Mouse (Mus musculus) adrenal gland, postnatal 10 days (tissue): ENCODE measurements around the gene Bean1. TPM values are rescaled to one million over a fixed set of nuclear protein-coding genes. Genes with fewer than 3 reads are reported as not detected.
"Not testable (repeated sequence)": the region's sequence is repeated elsewhere in the genome, so short reads cannot be mapped to it uniquely, and the experiment has no call there.

Experiments used
- DNase-seq: peaks from one replicate; pipeline ENCODE4 v3.0.0; 2021; ENCODE audit warnings: mixed read lengths
- total RNA-seq, 2 experiments: library from RNA; stranded (reverse); gene quantifications; 2 replicates each; pipeline ENCODE4 v1.2.3; 2021

Gene Bean1
- total RNA-seq, 2 experiments from 2014 or later: 4.5 to 5.7 TPM

DNA sequence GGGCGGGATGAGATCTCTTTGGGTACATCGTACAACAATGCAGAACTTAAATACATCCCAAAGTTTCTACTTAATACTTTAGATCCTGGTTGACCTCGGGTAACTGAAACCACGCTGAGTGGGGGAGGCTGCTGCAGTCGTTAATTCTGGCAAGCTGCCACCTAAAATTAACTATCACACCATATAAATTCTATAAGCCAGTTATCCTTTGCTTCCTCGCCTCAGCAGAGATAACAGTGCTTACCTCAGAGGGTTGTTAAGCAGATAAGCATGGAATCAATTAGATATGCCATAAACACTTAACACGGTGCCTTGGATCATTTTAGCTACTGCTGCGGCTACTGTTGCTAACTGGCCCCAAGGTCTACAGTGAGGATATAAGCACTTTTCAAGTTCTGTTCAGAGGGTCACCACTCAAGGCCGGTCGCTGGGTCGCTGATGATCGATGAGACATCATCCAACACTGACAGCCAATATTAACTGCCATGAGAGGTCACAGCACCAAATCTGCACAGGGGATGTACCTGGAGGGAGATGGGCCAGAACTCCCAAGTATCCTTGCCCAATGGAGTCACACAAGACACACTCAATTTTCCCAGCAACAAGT, 71.9 kb downstream of the Bean1 start:
- DNase-seq: no peak

DNA sequence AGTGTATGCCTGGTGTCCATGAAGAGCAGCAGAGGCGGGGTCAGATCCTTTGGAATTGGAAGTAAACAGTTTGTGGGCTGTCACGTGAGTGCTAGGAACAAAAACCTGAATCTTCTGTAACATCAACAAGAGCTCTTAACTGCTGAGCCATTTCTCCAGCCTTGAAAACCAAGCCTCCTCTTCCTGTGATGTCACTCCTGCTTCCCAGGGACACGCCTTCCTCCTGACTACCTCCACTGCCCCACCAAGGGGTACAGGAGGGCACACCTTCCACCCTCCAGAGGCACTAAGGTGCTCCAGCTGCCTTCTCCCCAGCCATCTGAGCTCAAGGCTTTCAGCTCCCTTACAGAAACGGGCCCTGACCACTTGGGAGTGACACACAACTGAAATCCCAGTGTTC, 76.4 kb downstream of the Bean1 start:
- no peak for DNase-seq

DNA sequence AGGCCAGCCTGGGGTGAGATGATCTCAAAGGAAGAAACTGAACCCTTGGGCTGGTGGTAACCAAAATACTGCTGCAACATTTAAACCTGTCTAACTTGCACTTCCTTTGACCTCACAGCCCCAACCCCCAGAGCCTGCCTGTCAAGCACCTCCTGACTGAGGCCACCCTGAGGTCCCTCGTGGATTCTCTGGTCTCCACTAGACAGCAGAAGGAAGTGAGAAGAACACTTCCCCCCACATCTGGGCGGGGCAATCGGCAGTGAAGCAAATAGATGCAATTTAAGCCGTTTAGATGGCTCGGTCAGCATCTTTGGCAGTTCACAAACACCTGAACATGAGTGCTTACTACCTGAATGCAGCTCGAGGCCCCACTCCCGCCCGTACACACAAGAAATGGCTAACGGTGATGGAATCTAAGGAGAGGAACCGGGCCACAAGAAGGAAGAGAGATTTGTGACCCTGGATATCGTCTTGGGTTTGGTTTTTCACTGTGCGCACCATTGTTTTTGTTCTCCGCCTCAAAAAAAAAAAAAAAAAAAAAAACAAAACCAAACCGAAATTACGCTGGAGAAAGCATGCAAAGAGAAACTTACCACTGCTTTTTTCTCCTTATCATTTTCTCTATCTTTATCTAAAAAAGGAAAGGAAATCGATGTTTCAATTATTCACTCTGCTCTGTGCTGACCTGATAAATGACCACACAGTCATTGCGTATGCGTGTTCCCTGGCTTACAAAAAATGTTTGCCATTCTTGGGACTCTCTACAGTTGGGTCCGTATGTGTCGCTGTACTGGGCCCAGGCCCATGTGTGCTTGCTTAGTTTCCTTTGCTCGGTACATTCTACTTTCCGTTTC, 77.0 kb downstream of the Bean1 start:
- peak; percentile 27 for DNase-seq

DNA sequence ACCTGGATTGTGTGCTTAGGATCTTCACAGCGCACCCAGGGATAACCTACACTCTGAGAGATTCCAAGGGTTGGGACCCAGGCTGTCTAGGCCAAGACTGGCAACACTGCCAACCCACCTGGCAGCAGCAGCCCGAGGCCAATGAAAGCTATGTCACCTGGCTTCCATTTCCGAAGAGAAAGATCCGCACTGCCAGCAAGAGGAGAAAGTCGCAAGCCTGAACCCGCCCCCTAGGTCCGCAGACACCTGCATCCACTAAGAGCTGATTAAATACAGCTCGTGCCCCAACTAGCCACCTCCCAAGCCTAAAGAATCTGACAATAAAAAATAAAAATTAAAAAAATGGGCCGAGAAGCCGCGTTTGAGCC, 77.7 kb downstream of the Bean1 start:
- peak; percentile 19 for DNase-seq

DNA sequence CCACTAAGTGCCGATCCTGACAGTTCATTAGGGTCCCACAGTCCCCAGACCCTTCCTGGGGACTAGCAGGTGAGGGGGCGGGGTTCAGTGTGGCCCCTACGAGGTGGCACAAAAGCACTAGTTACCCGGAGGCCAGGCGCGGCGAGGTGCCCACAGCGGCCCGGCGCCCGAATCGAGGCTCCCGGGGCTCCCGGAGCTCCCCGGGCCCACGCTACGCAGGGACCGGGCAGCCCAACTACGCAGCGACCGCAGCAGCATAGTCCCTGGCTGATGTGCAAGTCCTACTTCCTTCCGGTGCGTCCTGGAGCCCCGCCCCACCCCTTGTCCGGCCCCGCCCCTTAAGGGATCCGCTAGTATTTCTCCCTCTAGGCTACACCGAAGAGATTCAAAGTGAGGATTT, 78.0 kb downstream of the Bean1 start, which contains the start of gene Tk2:
Gene Tk2, minus strand, starts transcription at position 283 of the 400 bp plus-strand sequence.
- DNase-seq: peak; percentile 92

DNA sequence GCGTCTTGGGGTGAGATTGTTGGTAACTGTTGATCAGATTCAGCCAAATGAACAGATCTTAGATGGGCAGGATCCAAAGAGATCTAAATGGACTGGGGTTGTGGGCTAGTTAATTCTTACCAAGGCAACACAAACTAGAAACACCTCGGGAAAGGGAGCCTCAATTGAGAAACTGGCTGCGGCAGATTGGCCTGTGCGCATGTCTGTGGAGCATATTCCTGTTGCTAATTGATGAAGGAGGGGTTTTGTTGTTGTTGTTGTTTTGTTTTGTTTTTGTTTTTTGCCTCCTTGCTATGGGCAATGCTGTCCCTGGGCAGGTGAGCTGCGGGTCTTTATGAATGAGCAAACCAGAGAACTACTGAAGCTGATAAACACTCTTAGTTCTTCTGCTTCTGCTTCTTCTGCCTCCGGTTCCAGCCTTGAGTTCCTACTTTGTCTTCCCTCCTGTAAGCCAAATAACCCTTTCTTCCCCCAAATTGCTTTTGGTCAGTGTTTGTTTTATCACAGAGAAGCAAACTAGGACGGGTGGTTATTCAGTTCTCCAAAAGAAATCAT, 79.3 kb downstream of the Bean1 start:
- DNase-seq: no peak

DNA sequence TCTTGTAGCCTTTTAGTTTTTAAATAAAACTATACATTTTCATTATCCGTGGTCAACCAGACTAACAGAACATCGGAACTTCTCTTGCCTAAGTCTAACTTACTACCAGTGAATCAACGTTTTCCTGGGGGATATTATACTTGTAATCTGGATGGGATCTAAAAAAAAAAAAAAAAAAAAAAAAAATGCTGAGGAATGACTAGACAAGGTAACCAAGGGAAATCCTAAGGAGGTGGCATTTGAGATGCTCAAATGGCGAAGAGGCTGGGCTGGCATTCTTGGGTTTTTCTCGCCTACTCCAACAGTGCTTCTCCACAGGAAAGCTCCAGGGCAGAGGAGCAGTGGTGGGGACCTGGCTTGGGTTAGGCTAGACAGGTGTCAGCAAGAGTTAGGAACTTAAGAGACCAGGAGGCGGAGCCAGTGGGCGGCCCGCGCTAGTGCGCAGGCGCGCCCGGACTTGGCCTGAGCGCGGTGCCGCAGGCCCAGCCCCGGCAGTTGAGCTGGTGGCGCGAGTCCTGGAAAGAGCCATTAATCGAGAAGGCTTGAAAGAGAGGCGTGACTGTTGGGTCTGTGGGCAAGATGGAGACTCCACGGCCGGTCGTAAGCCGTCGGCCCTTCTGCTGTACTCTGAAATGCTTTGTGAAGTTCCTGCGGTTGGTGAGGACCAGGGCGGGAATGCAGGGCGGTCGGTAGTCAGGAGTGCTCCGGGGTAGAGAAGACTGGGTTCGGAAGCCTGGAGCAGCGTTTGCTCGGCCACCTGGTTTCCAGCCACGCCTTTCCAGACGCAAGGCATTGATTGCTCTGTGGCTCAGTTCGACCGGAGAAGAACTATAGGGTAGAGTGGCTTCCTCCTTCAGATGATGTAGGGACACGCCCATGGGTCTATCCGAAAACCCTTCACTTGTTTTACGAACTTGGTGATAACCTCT, 80.5 kb downstream of the Bean1 start, which contains the start of gene Cklf:
Gene Cklf, plus strand, starts transcription at position 423 of the 929 bp plus-strand sequence.
- DNase-seq: peak; percentile 91

DNA sequence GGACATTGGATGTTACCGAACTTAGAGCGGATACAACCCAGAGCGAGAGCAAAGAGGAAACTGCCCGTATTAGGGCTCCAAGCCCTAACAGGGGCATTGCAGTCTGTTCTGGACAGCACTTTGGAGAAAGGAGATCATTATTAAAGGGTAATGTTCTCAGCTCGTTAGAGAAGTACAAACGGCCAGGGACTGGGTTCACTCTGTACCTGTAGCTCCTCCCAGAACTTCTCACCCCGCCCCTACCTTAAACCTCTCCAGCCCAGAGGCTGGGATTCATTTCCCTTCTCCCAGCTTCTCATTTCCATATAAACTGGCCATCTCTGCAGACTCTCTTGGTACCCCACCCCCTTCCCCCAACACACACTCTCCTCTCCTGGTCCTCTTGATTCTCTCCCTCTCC, 81.2 kb downstream of the Bean1 start:
- no peak for DNase-seq

DNA sequence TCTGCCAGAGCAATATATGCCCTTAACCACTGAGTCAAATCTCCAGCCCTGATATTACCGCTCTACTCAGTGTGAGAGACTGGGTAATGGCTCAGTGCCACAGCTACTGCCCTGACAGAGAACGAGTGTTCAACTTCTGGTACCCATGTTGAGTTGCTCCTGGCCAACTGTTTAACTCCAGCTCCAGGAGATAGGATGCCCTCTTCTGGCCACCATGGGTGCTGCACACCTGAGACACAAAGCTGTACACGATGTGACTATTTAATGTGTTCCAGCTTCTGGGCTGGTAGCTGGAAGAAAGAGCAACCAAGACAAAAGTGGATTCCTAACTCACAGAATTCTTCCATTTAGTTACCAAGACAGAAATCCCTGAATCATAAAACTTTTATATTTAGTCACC, 82.8 kb downstream of the Bean1 start:
- peak; percentile 38 for DNase-seq

DNA sequence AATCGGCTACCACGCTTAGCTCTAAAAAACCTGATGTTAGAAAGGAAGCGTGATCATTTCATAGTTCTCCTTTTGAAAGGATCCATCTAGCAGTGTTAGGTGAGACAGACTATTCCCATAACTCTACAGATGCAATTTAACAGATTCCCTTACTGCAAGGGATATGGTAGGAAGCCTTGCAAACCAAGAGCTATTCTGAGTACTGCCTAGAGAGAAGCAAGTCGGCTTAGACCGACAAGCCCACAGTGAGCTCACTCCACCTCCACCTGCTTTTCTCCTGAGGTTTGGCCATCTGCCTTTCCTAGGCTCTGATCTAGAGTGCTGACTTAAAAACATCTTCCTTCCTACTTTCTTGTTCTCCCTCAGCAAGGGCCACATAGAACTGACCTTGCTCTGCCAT, 91.6 kb downstream of the Bean1 start:
- not testable (repeated sequence) for DNase-seq

DNA sequence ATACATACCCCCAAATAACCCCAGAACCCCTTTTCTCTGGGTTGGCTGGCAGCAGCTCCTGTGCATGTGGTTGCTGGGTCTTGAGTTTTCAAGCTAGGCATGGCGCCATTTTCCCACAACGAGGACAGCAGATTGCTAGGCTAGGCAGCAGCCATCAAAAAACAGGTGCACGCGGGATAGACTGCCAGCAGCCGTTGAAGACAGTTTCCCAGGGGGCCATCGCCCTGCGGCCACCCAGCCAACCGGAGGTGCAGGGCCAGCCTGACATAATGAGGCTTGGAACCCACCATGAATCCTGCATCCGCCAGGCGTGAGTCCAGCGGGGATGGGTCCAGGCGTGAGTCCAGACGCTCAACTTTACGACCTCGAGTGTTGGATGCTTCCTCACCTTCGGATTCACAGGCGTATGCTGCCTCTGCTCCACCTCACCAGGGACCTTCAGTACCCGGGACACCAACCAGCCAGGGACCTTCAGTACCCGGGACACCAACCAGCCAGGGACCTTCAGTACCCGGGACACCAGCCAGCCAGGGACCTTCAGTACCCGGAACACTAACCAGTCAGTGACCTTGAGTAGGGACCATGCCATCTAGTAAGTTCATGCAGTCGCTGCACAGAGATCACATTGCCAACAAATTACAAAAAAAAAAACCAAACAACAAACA, 94.2 kb downstream of the Bean1 start:
- DNase-seq: not testable (repeated sequence)

DNA sequence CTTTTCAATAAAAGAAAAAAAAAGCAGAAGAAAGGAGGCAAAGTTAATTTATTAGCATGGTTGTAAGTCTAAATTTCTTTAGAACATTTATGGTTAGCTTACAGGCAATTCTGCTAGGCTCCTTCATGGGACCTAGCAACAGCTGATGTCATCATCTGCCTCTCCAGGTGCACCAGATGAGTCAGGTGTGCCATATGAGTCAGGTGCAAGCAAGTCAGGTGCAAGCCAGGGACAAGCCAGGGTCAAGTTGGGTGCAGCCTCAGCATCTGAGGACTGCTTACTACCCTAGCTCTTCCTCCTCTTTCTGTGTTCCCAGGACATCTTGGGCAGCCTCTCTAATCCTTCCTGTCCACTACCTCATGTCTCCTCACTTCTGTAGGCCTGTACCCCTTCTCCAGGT, 98.1 kb downstream of the Bean1 start:
- DNase-seq: no peak

Other genes with a start within 250 kb of the Bean1 start
- 100 to 1,000 TPM; 161 to 189 TPM for gene Cdh5, start 68.8 kb upstream of the Bean1 start, total RNA-seq
- gene Tk2, start 78.1 kb downstream of the Bean1 start, total RNA-seq: 10 to 100 TPM; 43.2 to 44.6 TPM
- 10 to 100 TPM; 45.5 to 67.3 TPM for gene Cklf, start 80.4 kb downstream of the Bean1 start, total RNA-seq
- not detected for gene Cmtm2a, start 122.7 kb downstream of the Bean1 start, total RNA-seq
- not detected for gene Gm45711, start 139.6 kb downstream of the Bean1 start, total RNA-seq
- gene Cmtm1, start 139.7 kb downstream of the Bean1 start, total RNA-seq: under 1 TPM in 1 of 2 experiments, not detected in 1; 0.12 TPM
- gene Gm11020, start 151.1 kb downstream of the Bean1 start, total RNA-seq: not detected
- not detected for gene Cmtm2b, start 151.8 kb downstream of the Bean1 start, total RNA-seq
- 10 to 100 TPM; 64.5 to 68.2 TPM for gene Cmtm3, start 169.0 kb downstream of the Bean1 start, total RNA-seq
- 10 to 100 TPM; 35.4 to 37.8 TPM for gene Cmtm4, start 225.4 kb downstream of the Bean1 start, total RNA-seq